Mouse (Mus musculus) CH12.LX (cell line): ENCODE results near the gene Mcee.

Experiments
- CHD1 ChIP-seq: IDR thresholded peaks from 2 replicates; pipeline ENCODE4 v1.6.1; 2012; ENCODE audit warnings: low read depth, low read length, improper control_type of control experiment, inconsistent platforms
- CTCF ChIP-seq, 2 experiments: IDR thresholded peaks in 1 of 2; conservative IDR thresholded peaks in 1 of 2; 2 replicates each; pipeline ENCODE4 v1.5.1; 2011 to 2012; ENCODE audit warnings: low read depth in 2 of 2, low read length in 2 of 2, improper control_type of control experiment in 1 of 2, inconsistent platforms in 1 of 2, mild to moderate bottlenecking in 1 of 2, moderate library complexity in 1 of 2
- EP300 ChIP-seq: IDR thresholded peaks from 2 replicates; pipeline ENCODE4 v1.6.1; 2011; ENCODE audit warnings: low read length, improper control_type of control experiment
- ETS1 ChIP-seq: conservative IDR thresholded peaks from 2 replicates; pipeline ENCODE4 v1.6.1; 2012; ENCODE audit warnings: low read depth, mild to moderate bottlenecking, inconsistent platforms, low read length, improper control_type of control experiment, moderate library complexity
- GABPA ChIP-seq: IDR thresholded peaks from 2 replicates; pipeline ENCODE4 v1.6.1; 2012; ENCODE audit warnings: low read depth, low read length, improper control_type of control experiment, inconsistent platforms; ENCODE audit not compliant: insufficient replicate concordance
- HCFC1 ChIP-seq: IDR thresholded peaks from 2 replicates; pipeline ENCODE4 v1.6.1; 2012; ENCODE audit warnings: low read depth, mild to moderate bottlenecking, inconsistent platforms, low read length, improper control_type of control experiment
- KAT2A ChIP-seq: IDR thresholded peaks from 2 replicates; pipeline ENCODE4 v1.6.1; 2012; ENCODE audit warnings: low read length, improper control_type of control experiment, inconsistent platforms; ENCODE audit not compliant: insufficient replicate concordance
- MAX ChIP-seq: IDR thresholded peaks from 2 replicates; pipeline ENCODE4 v1.6.1; 2011; ENCODE audit warnings: low read length, improper control_type of control experiment
- POLR2A ChIP-seq: IDR thresholded peaks from 2 replicates; pipeline ENCODE4 v1.6.1; 2011; ENCODE audit warnings: low read depth, mild to moderate bottlenecking, improper control_type of control experiment, low read length
- RAD21 ChIP-seq: IDR thresholded peaks from 2 replicates; pipeline ENCODE4 v1.6.1; 2011; ENCODE audit warnings: low read depth, mild to moderate bottlenecking, low read length, improper control_type of control experiment, moderate library complexity
- SMC3 ChIP-seq: IDR thresholded peaks from 2 replicates; pipeline ENCODE4 v1.6.1; 2011; ENCODE audit warnings: low read depth, low read length, improper control_type of control experiment
- TBP ChIP-seq: conservative IDR thresholded peaks from 2 replicates; pipeline ENCODE4 v1.6.1; 2011; ENCODE audit warnings: low read depth, low read length, improper control_type of control experiment
- USF1 ChIP-seq: IDR thresholded peaks from 2 replicates; pipeline ENCODE4 v1.6.1; 2014; ENCODE audit warnings: low read depth, mild to moderate bottlenecking, inconsistent platforms, low read length, improper control_type of control experiment
- ZMIZ1 ChIP-seq: IDR thresholded peaks from 2 replicates; pipeline ENCODE4 v1.6.1; 2012; ENCODE audit warnings: low read depth, mild to moderate bottlenecking, inconsistent platforms, low read length, improper control_type of control experiment

- TF ChIP-seq CTCF (conservative IDR thresholded peaks at IDR 0.05 in 1 of 2, IDR thresholded peaks at IDR 0.05 in 1 of 2; ENCODE audit: low read depth in 2 of 2, low read length in 2 of 2) (no peak), EP300 (no peak), RAD21 (no peak), SMC3 (no peak), POLR2A (no peak), MAX (no peak), TBP (no peak), ZMIZ1 (no peak), ETS1 (no peak), HCFC1 (no peak), CHD1 (no peak), KAT2A (no peak), GABPA (no peak), USF1 (no peak)
These were observed 35.7 kb upstream of the Mcee start for GRCm38 (mm10) chr7:64356661-64357060.
